17 mouse cellular contexts compared by ENCODE assay signal in the genomic region with DNA sequence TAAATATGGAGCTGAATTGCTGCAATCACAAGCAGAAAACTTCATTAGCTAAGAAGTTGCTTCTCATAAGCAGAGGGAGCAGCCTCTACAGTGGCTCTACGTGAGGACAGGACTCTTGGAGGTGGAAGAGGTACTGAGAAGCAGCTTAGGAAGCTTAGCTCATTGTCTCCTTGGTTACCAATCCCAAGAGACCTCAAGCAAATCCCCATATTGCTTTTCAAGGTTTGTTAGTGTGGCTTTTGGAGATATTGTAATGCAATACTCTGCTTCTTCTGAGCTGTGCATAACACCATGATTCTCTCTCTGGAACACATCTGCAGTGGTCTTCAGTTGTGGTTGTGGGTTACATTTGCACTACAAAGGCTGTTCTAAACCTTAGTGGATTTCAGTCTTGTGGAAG.
"Had no signal": no experiment of that assay in that cellular context is flagged by ENCODE, and none has a peak within 500 bp of the region (broad histone marks: within the 10 kb centered on the region; RNA-seq: fewer than 3 reads in every experiment).

No protein-coding gene starts in this region.

- ATAC-seq: midbrain, embryonic 13.5 days; midbrain, embryonic 15.5 days had no signal

- H3K9me3 ChIP-seq: midbrain, embryonic 10.5 days; midbrain, embryonic 13.5 days; midbrain, embryonic 15.5 days; neural tube, embryonic 13.5 days; neural tube, embryonic 15.5 days had no signal

- H3K27ac ChIP-seq: midbrain, embryonic 10.5 days; midbrain, embryonic 13.5 days; midbrain, embryonic 15.5 days; neural tube, embryonic 13.5 days; neural tube, embryonic 15.5 days had no signal

- H3K4me2 ChIP-seq: lung, embryonic 14.5 days; midbrain, embryonic 13.5 days; midbrain, embryonic 15.5 days; neural tube, embryonic 13.5 days; neural tube, embryonic 15.5 days had no signal

- H3K4me3 ChIP-seq: midbrain, embryonic 10.5 days; midbrain, embryonic 13.5 days; midbrain, embryonic 15.5 days; myocyte; neural tube, embryonic 13.5 days; neural tube, embryonic 15.5 days had no signal

- H3K9ac ChIP-seq: lung, embryonic 14.5 days; midbrain, embryonic 13.5 days; midbrain, embryonic 15.5 days; neural tube, embryonic 13.5 days; neural tube, embryonic 15.5 days had no signal

- H3K4me1 ChIP-seq: midbrain, embryonic 10.5 days; midbrain, embryonic 13.5 days; midbrain, embryonic 15.5 days; neural tube, embryonic 13.5 days; neural tube, embryonic 15.5 days had no signal

- DNase-seq: lung, adult 18-20 months; lung, embryonic 14.5 days; lung, postnatal 10 days; lung, postnatal 4 days; right cerebral cortex, adult 18-20 months; right cerebral cortex, postnatal 25 days; right cerebral cortex, postnatal 4 days; spleen, adult 18-20 months; thymus, adult 18-20 months; thymus, postnatal 14 days; thymus, postnatal 36 days had no signal

- H3K27me3 ChIP-seq: midbrain, embryonic 13.5 days; midbrain, embryonic 15.5 days; neural tube, embryonic 13.5 days; neural tube, embryonic 15.5 days had no signal

- H3K36me3 ChIP-seq: midbrain, embryonic 10.5 days; midbrain, embryonic 13.5 days; midbrain, embryonic 15.5 days; neural tube, embryonic 13.5 days; neural tube, embryonic 15.5 days had no signal
